Mouse (Mus musculus) embryonic facial prominence, embryonic 14.5 days (tissue): ENCODE data around the gene Stx8. TPM values are rescaled to one million over a fixed set of nuclear protein-coding genes. Genes with fewer than 3 reads are reported as not detected.

Experiments
- ATAC-seq: fragments of 200-750 bp; cut with Nextera tagmentation; 2 replicates; pipeline ENCODE4 v1.8.0; 2017; ENCODE audit warnings: low read depth, moderate number of reproducible peaks, moderate TSS enrichment
- DNase-seq: peaks from one replicate; pipeline ENCODE4 v3.0.0-alpha.2; 2015; ENCODE audit warnings: low spot score
- H3K27ac ChIP-seq: fragments of 300-500 bp; sonication (generic); replicated peaks from 2 replicates; pipeline ENCODE4 v1.5.1; 2014; ENCODE audit warnings: low read depth, mild to moderate bottlenecking, low read length, moderate library complexity
- H3K27me3 ChIP-seq: fragments of 300-500 bp; sonication (generic); replicated peaks from 2 replicates; pipeline ENCODE4 v1.6.1; 2014; ENCODE audit warnings: low read length; ENCODE audit not compliant: control insufficient read depth, insufficient read depth
- H3K36me3 ChIP-seq: fragments of 300-500 bp; sonication (generic); 2 replicates; pipeline ENCODE4 v1.6.1; 2014; ENCODE audit warnings: low read length, mixed read lengths; ENCODE audit not compliant: control insufficient read depth, insufficient read depth
- H3K4me1 ChIP-seq: fragments of 300-500 bp; sonication (generic); 2 replicates; pipeline ENCODE4 v1.6.1; 2014; ENCODE audit warnings: antibody characterized with exemption, low read length; ENCODE audit not compliant: control insufficient read depth, insufficient read depth
- H3K4me2 ChIP-seq: fragments of 300-500 bp; sonication (generic); 2 replicates; pipeline ENCODE4 v1.6.1; 2014; ENCODE audit warnings: low read depth, mild to moderate bottlenecking, low read length, moderate library complexity, mixed read lengths
- H3K4me3 ChIP-seq: fragments of 300-500 bp; sonication (generic); 2 replicates; pipeline ENCODE4 v1.5.1; 2014; ENCODE audit warnings: low read depth, mild to moderate bottlenecking, low read length
- H3K9ac ChIP-seq: fragments of 300-500 bp; sonication (generic); 2 replicates; pipeline ENCODE4 v1.6.1; 2014; ENCODE audit warnings: low read depth, mild to moderate bottlenecking, low read length, moderate library complexity, mixed read lengths
- H3K9me3 ChIP-seq: fragments of 300-500 bp; sonication (generic); 2 replicates; pipeline ENCODE4 v1.6.1; 2016; ENCODE audit warnings: low read length; ENCODE audit not compliant: control insufficient read depth
- WGBS: fragments of 180-500 bp; shearing (Covaris S2); extraction: QIAGEN DNeasy Blood & Tissue Kit; methylation state at CpG from one replicate; pipeline ENCODE4 v1.1.7; 2014; 5-methylcytosine and 5-hydroxymethylcytosine counted together
- polyA plus RNA-seq: library from polyadenylated mRNA; unstranded; fragments of >200 nt; fragmentation: Nextera tagmentation; extraction: Ambion mirVana; gene quantifications from 2 replicates; pipeline ENCODE4 v1.2.1, GENCODE M21; 2014

Stx8 gene
- polyA plus RNA-seq, 1 experiment from 2014 or later = 58.9 TPM

- peak within 1 kb of the TSS; percentile 85 for H3K4me2 ChIP-seq
- DNase-seq = peak; percentile 90
- no peaks in the 10 kb centered on the region for H3K9me3 ChIP-seq
- no peaks in the 10 kb centered on the region for H3K27me3 ChIP-seq
- ATAC-seq = peak; percentile 75
- H3K4me1 ChIP-seq = peaks cover 3% of the 10 kb centered on the region; the same call in 1 of the 2 replicates
- 8% methylated on average over 15 of the region's 15 CpGs for WGBS
- H3K9ac ChIP-seq = peak within 1 kb of the TSS; percentile 82
- peaks cover 5% of the 10 kb centered on the region; the same call in 1 of the 2 replicates for H3K36me3 ChIP-seq
- 0 out of 2 replicates have a peak within 1 kb of the TSS, but pooled peaks have one; percentile 15 for H3K27ac ChIP-seq
- peak within 1 kb of the TSS; percentile 80 for H3K4me3 ChIP-seq
Observed at GRCm38 (mm10) chr11:67965242-67965883, 630 bp upstream of the Stx8 start, which contains the start of gene Cfap52. Gene Cfap52 (minus strand): TSS chr11:67965651.

GRCm38 (mm10) chr11:67967831-67968230, 1.8 kb downstream of the Stx8 start:
- H3K4me3 ChIP-seq = no peak overlapping the region

GRCm38 (mm10) chr11:67972606-67973005, 6.6 kb downstream of the Stx8 start:
- H3K4me3 ChIP-seq = no peak overlapping the region
- peaks cover 3% of the 10 kb centered on the region; the same call in 1 of the 2 replicates for H3K4me1 ChIP-seq
- H3K27me3 ChIP-seq = no peaks in the 10 kb centered on the region
- H3K9ac ChIP-seq = no peak overlapping the region; the same call in 1 of the 2 replicates
- ATAC-seq = no peak
- no peak overlapping the region for H3K4me2 ChIP-seq
- H3K27ac ChIP-seq = no peak overlapping the region
- WGBS = 44% methylated on average over 1 of the region's 1 CpGs
- H3K36me3 ChIP-seq = peaks cover 28% of the 10 kb centered on the region
- peak; percentile 58 for DNase-seq
- H3K9me3 ChIP-seq = no peaks in the 10 kb centered on the region

More at GRCm38 (mm10) chr11:67967831-67968230, 1.8 kb downstream of the Stx8 start:
- no peaks in the 10 kb centered on the region for H3K27me3 ChIP-seq
- ATAC-seq (no peak), DNase-seq (no peak)
- H3K9ac ChIP-seq = no peak overlapping the region
- H3K4me2 ChIP-seq = no peak overlapping the region
- no peak overlapping the region for H3K27ac ChIP-seq
- H3K9me3 ChIP-seq = no peaks in the 10 kb centered on the region
- peaks cover 3% of the 10 kb centered on the region; the same call in 1 of the 2 replicates for H3K4me1 ChIP-seq
- H3K36me3 ChIP-seq = peaks cover 16% of the 10 kb centered on the region
- 55% methylated on average over 11 of the region's 11 CpGs for WGBS

- Histone ChIP-seq H3K4me3 (no peak overlapping the region), H3K4me2 (no peak overlapping the region), H3K4me1 (no peaks in the 10 kb centered on the region; the same call in 1 of the 2 replicates), H3K27me3 (no peaks in the 10 kb centered on the region), H3K9ac (no peak overlapping the region; the same call in 1 of the 2 replicates), H3K9me3 (no peaks in the 10 kb centered on the region), H3K36me3 (peaks cover 28% of the 10 kb centered on the region), H3K27ac (no peak overlapping the region)
- no peak for ATAC-seq
- DNase-seq = no peak
- 70% methylated on average over 5 of the region's 5 CpGs for WGBS
Observed at GRCm38 (mm10) chr11:67973225-67973624, 7.2 kb downstream of the Stx8 start.

GRCm38 (mm10) chr11:67975252-67975651, 9.3 kb downstream of the Stx8 start:
- Histone ChIP-seq H3K9me3 (no peaks in the 10 kb centered on the region), H3K4me3 (no peak overlapping the region), H3K27me3 (no peaks in the 10 kb centered on the region), H3K4me1 (no peaks in the 10 kb centered on the region; the same call in 1 of the 2 replicates), H3K27ac (no peak overlapping the region), H3K9ac (no peak overlapping the region), H3K4me2 (no peak overlapping the region), H3K36me3 (peaks cover 24% of the 10 kb centered on the region)
- DNase-seq = peak; percentile 76
- ATAC-seq = no peak
- 9% methylated on average over 2 of the region's 2 CpGs for WGBS

- Histone ChIP-seq H3K27me3 (no peaks in the 10 kb centered on the region), H3K9me3 (no peaks in the 10 kb centered on the region), H3K9ac (no peak overlapping the region), H3K4me1 (no peaks in the 10 kb centered on the region), H3K4me2 (no peak overlapping the region), H3K27ac (no peak overlapping the region), H3K36me3 (0 out of 2 replicates have a peak, but pooled peaks cover 4% of the 10 kb centered on the region), H3K4me3 (no peak overlapping the region)
- ATAC-seq = no peak
- DNase-seq = no peak
- 80% methylated on average over 6 of the region's 6 CpGs for WGBS
Observed at GRCm38 (mm10) chr11:67983564-67983963, 17.6 kb downstream of the Stx8 start.

- Histone ChIP-seq H3K4me2 (no peak overlapping the region), H3K4me1 (no peaks in the 10 kb centered on the region), H3K27me3 (no peaks in the 10 kb centered on the region), H3K4me3 (no peak overlapping the region), H3K27ac (no peak overlapping the region), H3K36me3 (0 out of 2 replicates have a peak, but pooled peaks cover 4% of the 10 kb centered on the region), H3K9me3 (no peaks in the 10 kb centered on the region), H3K9ac (no peak overlapping the region)
- no peak for ATAC-seq
- 50% methylated on average over 4 of the region's 4 CpGs for WGBS
- no peak for DNase-seq
Observed at GRCm38 (mm10) chr11:67991240-67991639, 25.2 kb downstream of the Stx8 start.

GRCm38 (mm10) chr11:67995965-67996364, 30.0 kb downstream of the Stx8 start:
- 66% methylated on average over 4 of the region's 4 CpGs for WGBS
- DNase-seq (no peak), ATAC-seq (peak; percentile 53; the same call in 1 of the 2 replicates)
- Histone ChIP-seq H3K36me3 (no peaks in the 10 kb centered on the region), H3K4me3 (no peak overlapping the region), H3K4me1 (no peaks in the 10 kb centered on the region), H3K27me3 (no peaks in the 10 kb centered on the region), H3K9ac (no peak overlapping the region), H3K9me3 (no peaks in the 10 kb centered on the region), H3K4me2 (no peak overlapping the region), H3K27ac (no peak overlapping the region)
